Mouse (Mus musculus) B cell, adult 67 days (primary cell): ENCODE data around the gene Gm17467. TPM values are rescaled to one million over a fixed set of nuclear protein-coding genes. Genes with fewer than 3 reads are reported as not detected.

Source experiments
- total RNA-seq, 2 experiments: library from RNA; stranded (reverse); gene quantifications; 4 replicates each; pipeline ENCODE4 v1.2.4; 2023

Gene Gm17467
- not detected for total RNA-seq

GRCm38 (mm10) chrX:123704691-123705090, at the start of gene Gm17467:
Gene Gm17467, minus strand, starts transcription at chrX:123704791.

Other genes with a start within 250 kb of the Gm17467 start
- 1 to 10 TPM in 1 of 2 experiments, not detected in 1; 1.3 TPM for gene Cldn34c2, start 123.1 kb downstream of the Gm17467 start, total RNA-seq
- not detected for gene Cldn34c3, start 88.9 kb upstream of the Gm17467 start, total RNA-seq